Mouse (Mus musculus): Measurements from ENCODE around the gene Nxpe4. TPM values are rescaled to one million over a fixed set of nuclear protein-coding genes. Genes with fewer than 3 reads are reported as not detected.
A peak's percentile ranks its signal among the peaks of the same experiment; 100 is the strongest.

Nxpe4 gene
- total RNA-seq, 2 experiments from 2014 or later: 27.8 to 34.2 TPM

DNA sequence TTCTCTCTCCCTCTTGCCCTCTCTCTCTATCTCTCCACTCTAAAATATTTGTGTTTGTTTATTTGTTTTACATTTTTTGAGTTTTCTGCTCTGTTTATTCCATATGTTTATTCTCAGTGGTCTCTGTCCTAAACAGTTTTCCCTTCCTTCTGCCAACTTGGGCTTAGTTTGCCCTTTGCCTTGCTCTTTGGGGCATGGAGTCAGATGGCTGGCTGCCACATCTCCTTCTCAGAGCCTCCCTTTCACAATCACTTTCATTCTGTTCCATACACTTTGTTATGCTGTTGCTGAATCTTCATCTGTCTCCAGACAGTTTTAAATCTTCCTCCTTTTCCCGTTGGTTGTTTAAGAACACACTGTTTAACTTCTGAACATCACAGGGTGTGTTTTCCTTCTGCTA lies 154.0 kb downstream of the Nxpe4 start:
- no peak for ATAC-seq (ENCODE audit: poor library complexity, severe bottlenecking)

DNA sequence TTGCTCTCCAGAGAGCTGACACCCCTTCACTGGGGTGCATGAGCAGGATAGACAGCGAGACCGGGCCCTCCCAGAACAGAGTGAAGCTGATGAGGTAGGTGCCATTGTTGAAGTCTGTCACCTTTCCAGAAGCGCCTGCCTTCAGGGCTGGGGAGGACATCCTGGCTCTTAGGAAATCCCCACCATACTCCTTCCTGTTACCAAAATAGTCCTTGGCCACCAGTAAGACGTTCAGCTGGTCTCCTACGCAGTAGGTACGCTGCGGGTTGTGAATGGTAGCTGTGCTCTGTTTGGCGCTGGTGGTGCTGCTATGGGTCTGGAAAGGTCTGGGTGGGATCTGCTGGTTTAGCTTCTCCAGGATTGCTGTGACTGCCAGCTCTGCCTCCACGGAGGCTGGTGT lies 164.5 kb downstream of the Nxpe4 start:
- ATAC-seq (ENCODE audit: poor library complexity, severe bottlenecking): no peak

DNA sequence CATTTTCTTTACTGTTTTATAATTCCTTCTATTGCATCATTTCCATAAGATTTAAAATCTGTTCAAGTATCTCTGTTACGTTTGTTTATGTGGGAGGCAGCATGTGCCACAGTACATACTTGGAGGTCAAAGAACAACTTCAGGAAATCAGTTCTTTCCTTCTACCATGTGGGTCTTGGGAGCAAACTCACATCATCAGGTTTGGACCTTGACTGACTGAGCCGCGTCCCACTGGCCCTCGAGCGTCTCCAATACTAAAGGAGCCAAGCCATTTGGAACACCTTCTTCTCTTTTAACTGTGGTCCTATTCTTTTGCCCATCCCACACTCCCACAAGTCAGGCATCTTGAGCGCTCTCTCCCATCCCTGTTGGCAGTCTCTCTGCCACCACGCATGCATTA lies 167.8 kb downstream of the Nxpe4 start:
- no peak for ATAC-seq (ENCODE audit: poor library complexity, severe bottlenecking)

GRCm38 (mm10) chr9:48338783-48339455 lies 177.1 kb downstream of the Nxpe4 start:
- no peak for ATAC-seq (ENCODE audit: poor library complexity, severe bottlenecking)

DNA sequence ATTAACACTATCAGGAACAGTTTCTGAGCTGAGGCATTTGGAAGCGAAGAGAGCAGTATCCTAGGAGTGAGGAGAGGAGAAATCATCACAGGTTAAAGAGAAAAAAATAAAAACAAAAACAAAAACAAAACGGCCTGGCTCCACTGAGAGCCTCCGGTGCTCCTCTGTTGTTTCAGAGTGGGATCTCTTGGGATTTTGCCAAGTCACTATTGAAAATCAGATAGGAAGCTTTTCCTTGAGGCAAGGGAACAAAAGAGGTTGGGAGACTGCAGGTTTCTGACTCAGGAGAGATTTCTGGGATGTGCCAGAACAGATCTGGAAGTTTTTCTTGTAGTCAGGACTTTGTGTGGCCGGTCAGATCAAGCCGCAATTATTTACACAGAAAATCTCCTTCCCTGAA lies 177.7 kb downstream of the Nxpe4 start:
- no peak for ATAC-seq (ENCODE audit: poor library complexity, severe bottlenecking)

DNA sequence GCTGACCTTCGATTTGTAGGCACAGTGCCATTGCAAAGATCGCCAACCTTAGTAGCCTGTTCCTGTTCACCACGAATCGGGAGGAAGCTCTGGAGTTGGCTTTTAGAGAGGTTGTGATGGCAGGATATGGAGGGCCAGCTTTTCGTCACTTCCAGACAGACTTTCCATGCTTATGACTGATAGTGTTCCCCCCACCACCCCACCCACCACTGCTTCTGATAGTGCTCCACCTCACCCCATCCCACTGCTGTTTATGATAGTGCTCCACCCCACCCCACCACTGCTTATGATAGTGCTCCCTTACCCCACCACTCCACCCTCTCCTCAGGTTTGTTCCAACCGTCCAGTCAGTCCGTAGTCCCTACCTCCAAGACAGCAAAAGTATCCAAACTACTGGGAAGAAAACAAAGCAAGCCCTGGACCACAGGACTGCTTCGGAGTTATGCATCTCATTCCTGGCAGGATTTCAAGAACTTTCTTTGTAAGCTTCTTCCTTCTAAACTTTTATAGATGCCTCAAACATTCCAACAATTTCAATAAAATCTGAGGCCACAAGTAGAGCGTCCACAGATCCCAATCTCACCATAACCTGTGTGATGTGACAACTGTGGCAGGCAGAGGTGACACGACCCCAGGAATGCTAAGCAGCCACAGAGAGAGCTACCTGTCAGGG lies 179.0 kb downstream of the Nxpe4 start:
- no peak; the same call in 1 of the 2 replicates for ATAC-seq (ENCODE audit: poor library complexity, severe bottlenecking)

- no peak for ATAC-seq (ENCODE audit: poor library complexity, severe bottlenecking)
These were observed 183.6 kb downstream of the Nxpe4 start for GRCm38 (mm10) chr9:48345456-48345855.

DNA sequence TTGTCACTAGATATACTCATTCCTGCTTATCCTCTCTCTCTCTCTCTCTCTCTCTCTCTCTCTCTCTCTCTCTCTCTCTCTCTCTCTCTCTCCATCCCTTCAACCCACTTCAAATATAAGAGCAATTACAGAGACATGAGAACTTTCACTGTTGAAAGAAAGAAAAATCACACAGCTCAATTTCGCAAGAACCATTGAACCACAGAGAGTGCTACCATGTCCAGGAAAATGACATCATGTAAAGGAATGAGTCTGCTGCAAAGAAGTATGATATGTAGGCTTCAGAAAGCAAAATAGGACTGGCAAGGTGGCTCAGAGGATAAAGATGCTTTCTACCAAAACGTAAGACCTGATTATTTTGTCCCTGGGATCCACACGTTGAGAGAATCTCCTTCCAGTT lies 184.0 kb downstream of the Nxpe4 start:
- no peak for ATAC-seq (ENCODE audit: poor library complexity, severe bottlenecking)

DNA sequence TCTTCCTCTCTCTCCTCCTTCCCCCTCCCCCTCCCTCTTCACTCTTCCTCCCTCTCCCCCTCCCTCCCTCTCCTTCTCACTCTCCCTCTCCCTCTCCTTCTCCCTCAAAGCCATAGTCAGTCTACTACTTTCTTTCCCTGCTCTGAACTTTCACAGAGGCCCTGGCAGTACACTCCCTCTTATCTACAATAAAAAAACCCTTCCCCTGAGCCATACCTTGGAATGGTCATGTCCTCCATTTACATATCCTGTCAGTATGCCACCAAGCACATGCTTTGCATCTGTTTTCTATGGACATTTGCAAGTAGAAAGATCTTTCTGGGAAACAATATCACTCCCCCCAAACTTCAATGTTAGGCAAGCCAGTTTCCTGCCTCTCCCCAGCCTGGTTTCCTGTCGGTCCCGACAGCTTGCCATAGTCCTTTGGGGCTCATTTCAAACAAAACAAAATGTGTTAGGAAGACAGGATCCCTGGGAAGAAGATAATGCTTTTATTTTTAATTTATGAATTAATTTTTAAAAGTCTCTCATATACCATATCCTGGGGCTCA lies 191.4 kb downstream of the Nxpe4 start, which contains the start of gene Nxpe2:
TSS of gene Nxpe2 (minus strand) at position 307 of the 551 bp plus-strand sequence.
- no peak for ATAC-seq (ENCODE audit: poor library complexity, severe bottlenecking)

GRCm38 (mm10) chr9:48354122-48354521 lies 192.3 kb downstream of the Nxpe4 start:
- no peak for ATAC-seq (ENCODE audit: poor library complexity, severe bottlenecking)

- peak; percentile 78 for ATAC-seq (ENCODE audit: poor library complexity, severe bottlenecking)
These were observed 193.0 kb downstream of the Nxpe4 start for GRCm38 (mm10) chr9:48354793-48355192.

- peak; percentile 50 for ATAC-seq (ENCODE audit: poor library complexity, severe bottlenecking)
These were observed 195.3 kb downstream of the Nxpe4 start for GRCm38 (mm10) chr9:48357097-48357496.

- ATAC-seq (ENCODE audit: poor library complexity, severe bottlenecking): no peak
These were observed 199.0 kb downstream of the Nxpe4 start for GRCm38 (mm10) chr9:48360826-48361225.

DNA sequence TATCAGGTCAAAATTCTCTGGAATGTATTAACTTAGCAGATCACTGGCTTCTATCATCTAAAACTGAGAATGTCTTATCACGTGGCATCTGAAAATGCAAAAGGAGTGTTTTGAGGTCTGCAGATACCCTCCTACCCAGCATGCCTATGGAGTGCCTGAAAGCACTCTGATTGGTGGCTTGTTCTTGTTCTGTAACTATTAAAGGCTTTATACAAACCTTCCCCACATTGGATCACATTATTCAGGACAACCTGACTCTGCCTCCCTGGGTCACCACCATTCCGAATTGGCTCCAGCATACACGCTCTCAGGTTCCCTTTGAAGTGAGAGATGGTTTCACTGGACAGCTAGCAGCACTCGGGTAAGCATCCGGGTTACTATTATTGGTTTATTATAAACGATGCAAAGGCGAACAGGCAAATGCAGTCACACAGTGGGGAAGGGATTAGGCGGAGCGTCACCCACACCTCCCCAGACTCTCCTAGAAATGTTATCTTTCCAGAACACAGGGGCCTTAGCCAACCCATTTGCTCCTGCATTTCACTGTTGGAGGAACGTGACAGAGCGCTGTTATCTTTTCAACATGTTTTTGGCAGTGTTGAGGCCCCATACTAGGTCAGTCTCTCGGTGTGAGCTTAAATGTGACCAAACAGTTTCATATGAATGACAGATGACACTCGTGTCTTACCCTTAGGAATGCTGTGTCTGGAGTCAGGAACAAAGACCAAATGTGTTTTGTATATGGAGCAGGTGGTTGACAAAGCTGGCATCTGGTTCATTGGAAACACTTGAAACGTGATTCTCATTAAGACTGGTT lies 200.2 kb downstream of the Nxpe4 start:
- ATAC-seq (ENCODE audit: poor library complexity, severe bottlenecking): peak; percentile 16; the same call in 1 of the 2 replicates

- no peak for ATAC-seq (ENCODE audit: poor library complexity, severe bottlenecking)
These were observed 200.9 kb downstream of the Nxpe4 start for GRCm38 (mm10) chr9:48362743-48363142.

DNA sequence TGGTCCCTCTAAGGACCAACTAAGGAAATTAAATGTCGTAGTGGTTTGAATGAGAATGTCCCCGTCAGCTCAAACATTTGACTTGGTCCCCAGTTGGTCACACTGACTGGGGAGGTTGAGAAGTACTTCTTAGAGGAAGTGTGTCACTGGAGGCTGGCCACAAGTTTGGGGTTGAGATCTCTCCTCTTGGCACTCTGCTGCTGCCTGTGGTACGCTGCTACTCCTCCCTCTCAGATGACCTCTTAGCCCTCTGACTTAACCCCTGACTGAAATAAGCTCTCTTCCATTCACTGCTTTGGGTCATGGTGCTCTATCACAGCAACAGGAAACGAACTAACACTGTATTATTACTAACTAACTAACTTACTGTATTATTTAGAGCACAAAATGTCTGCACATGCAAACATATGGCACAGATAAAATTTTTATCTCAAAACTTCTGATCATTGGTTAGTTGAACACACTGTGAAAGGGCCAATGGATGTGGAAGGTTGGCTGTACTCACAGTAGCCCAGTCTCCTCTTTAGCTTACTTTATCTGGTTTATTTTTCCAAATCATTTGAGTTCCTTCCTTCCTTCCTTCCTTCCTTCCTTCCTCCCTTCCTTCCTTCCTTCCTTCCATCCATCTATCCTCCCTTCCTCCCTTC lies 211.5 kb downstream of the Nxpe4 start:
- ATAC-seq (ENCODE audit: poor library complexity, severe bottlenecking): peak; percentile 98

DNA sequence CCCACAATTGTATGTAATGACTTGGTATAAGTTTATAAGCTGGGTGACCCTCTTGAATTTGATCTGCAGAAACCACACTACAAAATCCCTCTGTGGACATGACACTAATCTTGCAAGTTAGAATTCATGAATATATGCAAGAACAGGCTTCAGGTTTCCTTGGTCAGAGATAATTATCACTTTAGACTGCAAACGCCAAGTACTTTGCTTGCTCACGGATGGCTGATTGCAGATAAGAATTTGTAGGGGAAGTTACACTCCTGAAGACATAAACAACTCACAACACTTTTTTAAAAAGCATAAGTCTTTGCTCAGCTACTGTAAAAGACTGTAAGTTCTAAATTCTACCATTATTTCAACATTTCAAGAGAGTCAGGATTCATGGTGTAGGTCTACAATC lies 212.5 kb downstream of the Nxpe4 start:
- 0 out of 2 replicates have a peak, but pooled peaks have one; percentile 48 for ATAC-seq (ENCODE audit: poor library complexity, severe bottlenecking)

- peak; percentile 85 for ATAC-seq (ENCODE audit: poor library complexity, severe bottlenecking)
These were observed 226.6 kb downstream of the Nxpe4 start for GRCm38 (mm10) chr9:48388451-48388850.

- peak; percentile 57 for ATAC-seq (ENCODE audit: poor library complexity, severe bottlenecking)
These were observed 228.2 kb downstream of the Nxpe4 start for GRCm38 (mm10) chr9:48389983-48390382.

GRCm38 (mm10) chr9:48403590-48404209 lies 241.9 kb downstream of the Nxpe4 start:
- ATAC-seq (ENCODE audit: poor library complexity, severe bottlenecking): peak; percentile 75

Data from megakaryocyte, adult 5-6 weeks (primary cell).